Mouse (Mus musculus): ENCODE results near the gene Sorcs2.

Sorcs2 gene

DNA sequence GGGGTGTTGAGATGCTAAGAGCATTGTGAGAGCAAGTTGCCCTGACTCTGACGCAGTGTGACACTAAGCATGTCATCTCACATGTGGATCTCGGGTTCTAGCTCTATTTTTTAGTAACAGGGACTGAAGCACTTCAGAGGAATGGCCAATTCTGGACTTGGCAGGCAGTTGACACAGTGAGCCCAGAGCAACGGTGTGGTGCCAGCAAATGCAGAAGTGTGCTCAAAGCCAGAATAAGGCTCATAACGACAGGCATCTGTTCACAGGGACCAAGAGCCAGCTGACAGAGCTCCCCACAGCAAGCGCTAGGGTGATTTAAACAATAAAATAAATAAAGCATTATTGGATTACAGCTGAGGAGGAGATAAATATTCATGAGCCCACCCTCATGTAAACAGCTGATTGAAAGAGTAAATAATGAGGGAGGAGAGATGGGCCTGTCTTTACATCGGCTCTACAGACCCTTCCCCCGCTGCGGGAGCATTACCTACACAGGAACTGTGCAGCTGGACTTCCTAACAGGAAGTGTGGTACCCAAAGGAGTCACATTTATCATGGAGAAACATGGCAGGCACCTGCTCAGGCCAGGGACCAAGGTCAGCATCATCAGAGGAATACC is 267.4 kb downstream of the Sorcs2 start:
- no peak for DNase-seq (ENCODE audit: low spot score in 2 of 2)

DNA sequence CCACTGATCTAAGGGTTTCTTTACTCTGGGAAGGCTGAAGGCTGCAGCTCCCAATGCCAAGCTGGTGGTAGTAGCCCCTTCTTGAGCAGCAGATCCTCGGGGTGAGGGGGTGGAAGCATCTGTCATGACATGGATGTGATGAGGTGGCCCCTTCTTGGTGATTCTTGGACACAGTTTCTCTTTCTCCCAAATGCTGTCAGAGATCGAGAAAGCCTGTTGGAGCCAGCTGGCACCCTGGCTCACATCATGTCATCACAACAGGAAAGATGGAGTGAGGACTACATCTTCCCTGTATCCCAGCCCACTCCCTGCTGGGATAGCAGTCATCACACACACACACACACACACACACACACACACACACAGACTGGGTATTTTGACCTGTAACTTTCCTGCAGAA is 268.3 kb downstream of the Sorcs2 start:
- DNase-seq (ENCODE audit: low spot score in 2 of 2), result no peak

- DNase-seq (ENCODE audit: low spot score in 2 of 2), result no peak
Measured at GRCm38 (mm10) chr5:36128513-36128912, 269.4 kb downstream of the Sorcs2 start.

DNA sequence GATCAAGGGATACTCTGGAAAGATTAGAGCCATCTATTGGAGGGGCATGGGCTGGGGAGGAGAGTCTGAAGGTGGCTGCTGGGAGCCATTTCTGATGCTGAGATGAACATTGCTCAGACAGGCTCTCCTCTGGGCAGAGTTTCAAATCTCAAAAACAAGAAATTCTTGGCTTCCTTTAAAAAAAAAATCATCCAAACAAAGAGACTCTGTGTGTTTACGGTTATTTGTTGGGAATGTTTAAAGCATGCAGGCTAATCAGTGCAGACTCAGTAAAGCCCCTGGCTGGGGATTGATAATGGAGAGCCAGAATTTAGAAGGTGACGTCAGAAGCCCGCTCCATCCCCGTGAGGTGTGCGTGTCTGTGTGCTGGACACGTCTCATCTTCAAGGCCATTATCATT is 272.9 kb downstream of the Sorcs2 start:
- no peak for DNase-seq (ENCODE audit: low spot score in 2 of 2)

- DNase-seq (ENCODE audit: low spot score in 2 of 2), result no peak
Measured at GRCm38 (mm10) chr5:36122987-36123386, 275.0 kb downstream of the Sorcs2 start.

DNA sequence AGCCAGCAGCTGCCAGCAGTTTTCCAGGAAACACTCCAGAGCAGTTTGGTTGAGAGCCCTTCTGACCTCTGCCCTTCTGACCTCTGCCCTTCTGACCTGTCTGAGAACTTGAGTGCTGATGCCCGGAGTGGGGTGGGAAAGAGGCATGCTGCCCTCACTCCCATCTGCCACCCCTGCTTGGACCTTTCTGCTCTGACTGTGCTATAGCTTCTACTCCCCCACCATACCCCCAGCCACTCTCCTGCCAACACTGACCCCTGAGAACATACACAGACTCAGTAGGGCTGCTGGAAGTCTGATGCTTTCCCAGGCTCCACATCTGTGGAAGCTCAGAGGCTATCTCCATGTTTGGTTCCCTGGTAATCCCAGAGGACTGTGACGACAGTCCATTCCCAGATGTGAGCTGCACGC is 277.0 kb downstream of the Sorcs2 start:
- no peak for DNase-seq (ENCODE audit: low spot score in 2 of 2)

DNA sequence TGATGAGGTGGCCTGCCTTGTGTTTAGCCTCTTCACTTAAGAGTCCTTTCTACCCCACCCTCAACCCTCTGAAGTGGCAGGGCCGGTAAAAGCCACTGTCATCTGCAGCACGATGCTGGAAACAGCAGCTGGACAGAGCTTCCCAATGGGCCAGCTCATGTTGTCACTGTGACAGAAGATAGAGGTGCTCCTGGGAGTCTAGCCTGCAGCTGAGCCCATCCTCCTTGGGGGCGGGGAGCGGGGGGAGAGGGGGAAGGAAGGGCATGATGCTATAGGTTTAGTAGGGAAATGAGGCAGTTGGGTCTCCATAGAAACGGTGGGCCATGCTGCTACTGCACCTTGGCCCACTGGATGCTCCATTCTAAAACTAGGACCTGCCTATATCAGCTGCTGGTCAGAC is 279.9 kb downstream of the Sorcs2 start:
- no peak for DNase-seq (ENCODE audit: low spot score in 2 of 2)

DNA sequence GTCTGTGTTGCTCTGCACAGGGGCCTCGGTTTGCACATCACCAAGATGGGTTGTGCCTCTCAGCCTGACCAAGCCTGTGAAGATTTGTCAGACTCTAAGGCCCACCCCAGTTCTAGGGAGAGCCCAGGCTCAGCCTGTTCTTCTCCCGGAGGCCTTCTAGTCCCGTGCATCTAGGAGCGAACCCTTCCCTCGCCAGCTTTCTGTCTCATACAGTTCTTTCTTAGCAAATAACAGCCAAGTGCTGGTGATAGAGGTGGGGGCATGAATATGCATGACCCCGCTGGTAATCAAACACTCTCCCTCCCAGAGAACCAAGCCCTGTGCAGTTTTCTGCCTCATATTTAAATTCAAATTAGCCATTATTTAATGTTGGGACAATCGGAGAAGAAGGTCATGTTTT is 282.4 kb downstream of the Sorcs2 start:
- no peak for DNase-seq (ENCODE audit: low spot score in 2 of 2)

DNA sequence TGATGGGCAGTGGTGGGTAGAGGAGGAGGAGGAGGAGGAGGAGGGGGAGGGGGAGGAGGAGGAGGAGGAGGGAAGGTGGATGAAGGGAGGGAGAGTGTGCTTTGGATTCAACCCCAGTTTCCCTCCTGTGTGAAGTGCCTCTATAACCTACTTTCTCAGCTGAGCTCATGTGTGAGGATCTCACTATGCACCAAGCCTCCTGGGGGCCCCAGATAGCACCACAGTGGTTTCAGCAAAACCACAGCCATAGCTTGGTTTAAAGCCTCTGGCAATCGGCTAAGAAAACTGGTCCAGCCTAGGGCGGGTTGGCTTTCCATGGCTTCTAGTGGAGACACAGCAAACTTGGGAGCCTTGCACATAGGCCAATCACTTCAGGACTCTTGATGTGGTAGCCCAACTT is 284.2 kb downstream of the Sorcs2 start:
- DNase-seq (ENCODE audit: low spot score in 2 of 2), result no peak

DNA sequence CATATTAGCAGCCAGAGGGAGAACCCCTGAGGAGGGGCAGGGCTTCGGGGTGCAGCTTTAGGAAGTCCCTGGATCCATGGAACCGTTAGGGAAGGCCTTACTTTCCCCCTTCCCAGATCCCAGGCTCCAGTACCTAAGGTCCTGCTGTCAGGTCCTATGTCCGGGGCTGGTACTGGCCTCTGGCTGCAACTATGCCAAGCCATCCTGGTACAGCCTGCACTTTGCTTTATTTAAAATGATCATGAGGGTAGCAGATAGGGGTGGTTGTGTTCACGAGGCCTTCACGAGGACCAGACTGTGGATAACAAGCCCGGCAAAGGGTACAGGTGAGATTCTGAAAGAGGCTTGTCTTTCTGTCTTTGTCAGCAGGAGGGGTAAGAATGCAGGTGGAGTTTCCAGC is 285.2 kb downstream of the Sorcs2 start:
- DNase-seq (ENCODE audit: low spot score in 2 of 2), result no peak

DNA sequence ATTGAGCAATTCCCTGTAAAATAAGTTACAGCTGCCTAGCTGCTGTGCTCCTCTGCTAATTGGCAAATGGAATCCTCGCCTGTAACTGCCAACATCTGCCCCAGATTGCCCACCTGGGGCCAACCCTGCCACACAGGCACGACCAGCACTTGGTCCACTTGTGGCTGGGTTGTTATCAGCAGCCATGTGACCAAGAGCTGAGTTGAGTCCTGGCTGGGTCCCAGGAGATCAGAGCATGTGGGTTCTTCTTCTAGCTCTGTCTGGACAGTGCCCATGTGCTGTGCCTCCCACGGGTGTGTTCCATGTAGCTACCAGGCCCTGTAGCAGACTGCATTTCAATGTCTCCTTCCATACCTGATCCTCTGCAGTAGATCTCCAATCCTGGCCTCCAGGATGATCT is 286.4 kb downstream of the Sorcs2 start:
- DNase-seq (ENCODE audit: low spot score in 2 of 2), result no peak

- no peak for DNase-seq (ENCODE audit: low spot score in 2 of 2)
Measured at GRCm38 (mm10) chr5:36108339-36108887, 289.5 kb downstream of the Sorcs2 start.

DNA sequence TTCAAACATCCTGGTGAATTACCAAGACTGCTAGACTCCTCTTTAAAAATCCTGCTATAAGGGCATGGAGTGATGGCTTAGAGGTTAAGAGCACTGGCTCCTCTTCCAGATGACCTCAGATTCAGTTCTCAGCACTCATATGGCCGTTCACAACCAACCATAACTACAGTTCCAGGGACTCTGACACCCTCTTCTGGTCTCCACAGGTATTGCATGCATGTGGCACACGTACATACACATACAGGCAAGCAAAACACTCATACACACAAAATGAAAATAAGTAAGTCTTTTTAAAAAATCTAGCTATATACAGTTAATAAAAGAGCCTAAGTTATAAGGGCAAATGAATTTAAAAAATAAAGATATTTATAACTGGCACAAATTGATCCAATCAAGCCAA is 294.5 kb downstream of the Sorcs2 start:
- no peak for DNase-seq (ENCODE audit: low spot score in 2 of 2)

GRCm38 (mm10) chr5:36101129-36101528 is 296.8 kb downstream of the Sorcs2 start:
- DNase-seq (ENCODE audit: low spot score in 2 of 2), result no peak

GRCm38 (mm10) chr5:36100488-36100887 is 297.5 kb downstream of the Sorcs2 start:
- no peak for DNase-seq (ENCODE audit: low spot score in 2 of 2)

DNA sequence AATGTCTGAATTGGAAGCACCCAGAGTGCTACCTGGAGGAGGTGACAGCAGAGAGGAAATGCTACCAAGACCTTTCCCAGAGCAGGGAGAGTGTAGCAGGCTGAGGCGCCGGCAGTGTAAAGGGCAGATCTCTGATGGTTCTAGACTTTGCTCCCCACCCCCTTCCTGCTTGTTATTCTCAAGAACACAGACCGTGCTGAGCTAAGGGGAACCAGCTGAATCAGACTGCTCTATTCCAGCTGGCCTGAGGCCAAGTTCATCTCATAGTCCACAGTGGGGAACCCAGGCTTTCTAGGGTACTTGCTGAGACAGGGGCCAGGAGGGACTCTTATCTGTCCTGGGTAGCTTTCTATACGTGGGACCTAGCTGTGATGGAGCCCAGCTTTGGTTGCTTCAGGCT is 298.3 kb downstream of the Sorcs2 start:
- DNase-seq (ENCODE audit: low spot score in 2 of 2), result no peak

GRCm38 (mm10) chr5:36096046-36096445 is 301.9 kb downstream of the Sorcs2 start:
- no peak for DNase-seq (ENCODE audit: low spot score in 2 of 2)

- no peak for DNase-seq (ENCODE audit: low spot score in 2 of 2)
Measured at GRCm38 (mm10) chr5:36090036-36090435, 307.9 kb downstream of the Sorcs2 start.

DNA sequence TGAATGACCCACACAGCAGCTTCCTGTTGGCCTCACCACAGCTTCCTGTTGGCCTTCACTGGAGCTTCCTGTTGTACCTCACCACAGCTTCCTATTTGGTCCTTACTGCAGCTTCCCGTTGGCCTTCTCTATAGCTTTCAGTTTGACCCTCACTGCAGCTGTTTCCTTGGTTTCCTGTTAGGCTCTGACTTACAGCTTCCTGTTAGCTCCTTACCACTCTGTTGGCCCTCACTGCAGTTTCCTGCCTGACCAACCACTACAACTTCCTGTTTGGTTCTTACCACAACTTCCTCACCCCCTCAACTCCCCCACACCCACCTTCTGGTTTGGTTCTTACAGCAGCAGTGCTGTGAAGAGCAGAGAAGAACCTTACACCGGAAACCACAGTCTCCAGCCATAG is 308.7 kb downstream of the Sorcs2 start:
- DNase-seq (ENCODE audit: low spot score in 2 of 2), result no peak

GRCm38 (mm10) chr5:36086931-36087330 is 311.0 kb downstream of the Sorcs2 start:
- no peak for DNase-seq (ENCODE audit: low spot score in 2 of 2)

DNA sequence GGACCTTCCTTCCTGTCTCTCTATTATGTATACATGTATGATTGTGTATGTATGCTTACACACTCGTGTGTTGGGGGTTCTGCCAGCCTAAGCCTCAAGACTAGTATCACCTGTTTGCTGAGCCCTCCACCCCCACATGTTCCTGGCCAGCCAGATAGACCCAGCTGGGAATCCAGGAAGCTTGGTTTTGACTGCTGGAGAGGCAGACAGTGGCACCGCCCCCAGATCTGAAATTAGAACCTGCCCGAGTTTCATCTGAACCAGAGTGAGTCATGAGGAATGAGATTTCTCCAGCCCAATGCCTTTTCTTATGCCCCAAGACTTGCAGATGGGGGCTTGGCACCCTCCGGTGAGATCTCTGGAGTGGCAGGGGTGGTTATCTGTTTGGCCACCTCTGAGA is 312.3 kb downstream of the Sorcs2 start:
- peak; percentile 79 to 83 for DNase-seq (ENCODE audit: low spot score in 2 of 2)

DNA sequence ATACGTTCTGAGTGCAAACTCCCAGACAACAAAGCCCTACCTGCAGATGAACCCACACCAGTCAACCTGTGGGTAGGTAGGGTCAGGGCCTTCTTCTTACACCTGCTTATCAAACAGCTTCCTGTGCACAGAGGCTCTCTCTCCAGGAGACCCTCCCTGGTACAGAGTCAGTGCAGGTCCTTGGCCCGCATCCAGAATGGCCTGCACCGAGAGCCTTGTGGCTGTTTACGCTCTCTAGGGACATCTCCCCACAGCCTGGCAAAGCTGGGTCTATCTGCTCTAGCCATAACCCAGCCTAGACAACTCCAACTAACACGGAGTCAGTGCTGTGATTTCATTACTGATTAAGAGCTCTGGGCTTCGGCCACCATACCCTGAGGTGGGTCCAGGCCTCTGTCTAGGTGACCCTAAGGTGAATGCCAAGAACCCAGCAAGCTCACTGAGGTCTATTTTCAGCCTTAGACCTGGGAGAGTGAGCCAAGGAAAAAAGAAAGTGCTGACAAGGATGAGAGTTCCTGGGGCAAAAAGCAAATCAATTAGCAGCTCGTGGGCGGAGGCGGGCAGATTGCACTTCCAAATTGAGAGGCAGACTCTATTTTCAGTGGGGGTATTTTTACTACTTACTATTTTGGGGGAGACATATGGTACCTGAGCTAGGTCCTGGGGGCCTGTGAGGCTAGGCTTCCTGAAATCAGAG is 313.9 kb downstream of the Sorcs2 start:
- peak in 1 of 2 experiments; percentile 29 for DNase-seq (ENCODE audit: low spot score in 2 of 2)

- DNase-seq (ENCODE audit: low spot score in 2 of 2), result no peak
Measured at GRCm38 (mm10) chr5:36081021-36081420, 316.9 kb downstream of the Sorcs2 start.

Data from right cerebral cortex, adult 2 months (tissue).